In the genomic region with DNA sequence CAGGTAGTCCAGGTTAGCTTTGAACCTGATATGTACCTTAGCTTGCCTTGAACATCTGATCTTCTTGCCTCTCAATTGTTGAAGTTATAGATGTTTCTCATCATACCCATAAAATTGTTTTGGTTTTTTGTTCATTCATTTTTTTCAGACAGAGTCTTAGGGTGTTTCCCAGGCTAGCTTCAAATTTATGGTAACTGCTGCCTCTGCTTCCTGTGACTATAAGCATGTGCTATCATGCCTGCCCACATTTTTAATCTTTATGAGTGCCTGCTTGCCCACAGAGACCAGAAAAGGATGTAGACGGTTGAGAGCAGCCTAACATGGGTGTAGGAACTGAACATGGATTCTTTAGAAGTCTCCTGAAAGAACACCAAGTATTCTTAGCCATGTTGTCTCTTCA, we compare ENCODE assay signal across 28 mouse cellular contexts. TPM values are rescaled to one million over a fixed set of nuclear protein-coding genes. Genes with fewer than 3 reads are reported as not detected.
DNase-seq lines count a peak whose midpoint lies in the region; ATAC-seq and TF ChIP-seq lines count a peak whose summit lies in the region.
"Had no signal": no experiment of that assay in that cellular context is flagged by ENCODE, and none has a peak within 500 bp of the region (broad histone marks: within the 10 kb centered on the region; RNA-seq: fewer than 3 reads in every experiment).

No protein-coding gene starts in this region.

- H3K36me3 ChIP-seq in liver, embryonic 13.5 days = no peaks in the 10 kb centered on the region
- H3K36me3 ChIP-seq in MEL (ENCODE audit: control insufficient read depth in 1 of 2, insufficient read depth in 2 of 2, low read length in 2 of 2) = peaks cover 0 to 5% of the 10 kb centered on the region in 2 experiments; a peak in 2 of 4 replicates
- H3K36me3 ChIP-seq: forebrain, embryonic 10.5 days; heart, embryonic 12.5 days; heart, embryonic 15.5 days; hindbrain, embryonic 12.5 days; hindbrain, embryonic 15.5 days; intestine, embryonic 15.5 days had no signal

- no peak overlapping the region for H3K4me2 ChIP-seq in liver, embryonic 13.5 days
- H3K4me2 ChIP-seq: forebrain, embryonic 13.5 days; heart, embryonic 12.5 days; heart, embryonic 15.5 days; hindbrain, embryonic 12.5 days; hindbrain, embryonic 15.5 days; intestine, embryonic 15.5 days had no signal

- 0 out of 2 replicates have a peak overlapping the region, but pooled peaks have one; percentile 1 for H3K27ac ChIP-seq in liver, embryonic 13.5 days
- H3K27ac ChIP-seq in MEL (ENCODE audit: control insufficient read depth, low read depth, low read length) = peak overlapping the region; percentile 81
- H3K27ac ChIP-seq: forebrain, embryonic 10.5 days; forebrain, embryonic 13.5 days; heart, embryonic 15.5 days; hindbrain, embryonic 12.5 days; hindbrain, embryonic 15.5 days; intestine, embryonic 15.5 days had no signal

- no peak for TF ChIP-seq CTCF in MEL (IDR thresholded peaks at IDR 0.05 in 2 of 3, conservative IDR thresholded peaks at IDR 0.05 in 1 of 3; ENCODE audit: control insufficient read depth in 1 of 3, insufficient read depth in 1 of 3, low read depth in 2 of 3, low read length in 3 of 3, poor library complexity in 1 of 3, severe bottlenecking in 1 of 3)

- no peaks in the 10 kb centered on the region for H3K79me2 ChIP-seq in MEL (ENCODE audit: control insufficient read depth, insufficient read depth, low read length, poor library complexity)

- no peak for TF ChIP-seq RAD21 in MEL (IDR thresholded peaks at IDR 0.05; ENCODE audit: low read depth, low read length)

- DNase-seq in liver, embryonic 13.5 days = no peak
- DNase-seq in liver (no peak), MEL (ENCODE audit: low read depth, low spot score) (peak; percentile 86)
- no peak for DNase-seq in kidney, adult 11 months
- DNase-seq in embryo, embryonic 10.5 days (ENCODE audit: low spot score) = no peak
- DNase-seq: adrenal gland, adult 2 months; adrenal gland, postnatal 14 days; cerebellum, adult 11 months; cerebellum, adult 2 months; cerebellum, adult 9-11 months; cerebellum, postnatal 25 days; gastrocnemius, postnatal 10 days; gastrocnemius, postnatal 36 days; heart, adult 11 months; heart, postnatal 14 days; heart, postnatal 4 days had no signal

- 20% methylated on average over 1 of the region's 1 CpGs for WGBS in liver, embryonic 13.5 days (ENCODE audit: insufficient replicate concordance)

- H3K9me3 ChIP-seq in liver, embryonic 13.5 days (replicated peaks) = no peaks in the 10 kb centered on the region
- H3K9me3 ChIP-seq in MEL (replicated peaks; ENCODE audit: insufficient read depth, low read length) = no peaks in the 10 kb centered on the region
- H3K9me3 ChIP-seq: forebrain, embryonic 10.5 days; forebrain, embryonic 13.5 days; heart, embryonic 12.5 days; heart, embryonic 15.5 days; hindbrain, embryonic 12.5 days; hindbrain, embryonic 15.5 days; intestine, embryonic 15.5 days had no signal

- no peaks in the 10 kb centered on the region for H3K27me3 ChIP-seq in liver, embryonic 13.5 days
- no peaks in the 10 kb centered on the region for H3K27me3 ChIP-seq in MEL (ENCODE audit: control insufficient read depth in 1 of 2, insufficient read depth in 2 of 2, low read length in 2 of 2)
- H3K27me3 ChIP-seq: heart, embryonic 15.5 days; hindbrain, embryonic 12.5 days; hindbrain, embryonic 15.5 days; intestine, embryonic 15.5 days had no signal

- no peak overlapping the region for H3K9ac ChIP-seq in liver, embryonic 13.5 days
- H3K9ac ChIP-seq in MEL (ENCODE audit: control insufficient read depth, low read depth, low read length, poor library complexity, severe bottlenecking) = no peak overlapping the region
- H3K9ac ChIP-seq: forebrain, embryonic 13.5 days; heart, embryonic 12.5 days; heart, embryonic 15.5 days; hindbrain, embryonic 12.5 days; hindbrain, embryonic 15.5 days; intestine, embryonic 15.5 days had no signal

- ATAC-seq in liver, embryonic 13.5 days (ENCODE audit: low read depth) = no peak
- ATAC-seq in hematopoietic stem cell, adult 5-6 weeks (replicated peaks in 1 of 2; ENCODE audit: insufficient read depth in 1 of 2, low FRiP score in 2 of 2, low TSS enrichment in 1 of 2, low read depth in 1 of 2, poor library complexity in 2 of 2, severe bottlenecking in 2 of 2) = peak; percentile 17 to 58; a peak in 3 of 4 replicates
- ATAC-seq in megakaryocyte progenitor cell, adult 5-6 weeks (replicated peaks; ENCODE audit: poor library complexity) = peak; percentile 90
- ATAC-seq in granulocyte monocyte progenitor cell, adult 5-6 weeks (replicated peaks; ENCODE audit: poor library complexity, severe bottlenecking) = no peak
- ATAC-seq: forebrain, embryonic 13.5 days; forebrain, embryonic 16.5 days; intestine, embryonic 15.5 days had no signal

- peaks cover 5% of the 10 kb centered on the region; the same call in 1 of the 2 replicates for H3K4me1 ChIP-seq in liver, embryonic 13.5 days (replicated peaks)
- H3K4me1 ChIP-seq in MEL (ENCODE audit: control insufficient read depth in 1 of 2, insufficient read depth in 2 of 2, low read length in 2 of 2) = peaks cover 9 to 11% of the 10 kb centered on the region in 2 experiments
- H3K4me1 ChIP-seq: forebrain, embryonic 10.5 days; forebrain, embryonic 13.5 days; heart, embryonic 12.5 days; heart, embryonic 15.5 days; hindbrain, embryonic 12.5 days; hindbrain, embryonic 15.5 days; intestine, embryonic 15.5 days had no signal

- no peak overlapping the region for H3K4me3 ChIP-seq in liver, embryonic 13.5 days (replicated peaks)
- H3K4me3 ChIP-seq in MEL (ENCODE audit: control insufficient read depth in 1 of 2, insufficient read depth in 1 of 2, low read depth in 2 of 2, low read length in 2 of 2) = no peak overlapping the region
- H3K4me3 ChIP-seq: forebrain, embryonic 10.5 days; forebrain, embryonic 13.5 days; heart, embryonic 12.5 days; heart, embryonic 15.5 days; hindbrain, embryonic 12.5 days; hindbrain, embryonic 15.5 days; intestine, embryonic 15.5 days had no signal

- peak; percentile 91 to 95 for TF ChIP-seq EP300 in MEL (IDR thresholded peaks at IDR 0.05; ENCODE audit: low read depth in 1 of 2, low read length in 2 of 2)

- no peak for TF ChIP-seq POLR2A in MEL (IDR thresholded peaks at IDR 0.05; ENCODE audit: control insufficient read depth in 1 of 2, insufficient read depth in 1 of 2, low read depth in 1 of 2, low read length in 2 of 2, poor library complexity in 1 of 2)

TF ChIP-seq in MEL, 35 proteins besides CTCF, POLR2A, EP300 and RAD21 (continues in another document):
- TF ChIP-seq MAZ (IDR thresholded peaks at IDR 0.05; ENCODE audit: low read depth, low read length) = no peak
- peak; percentile 68; the same call in 1 of the 2 replicates for TF ChIP-seq RCOR1 (IDR thresholded peaks at IDR 0.05; ENCODE audit: low read depth, low read length)
- no peak for TF ChIP-seq POLR2AphosphoS2 (IDR thresholded peaks at IDR 0.05; ENCODE audit: low read length)
- TF ChIP-seq GABPA (IDR thresholded peaks at IDR 0.05; ENCODE audit: low read depth, low read length) = no peak
- TF ChIP-seq TAL1 (IDR thresholded peaks at IDR 0.05; ENCODE audit: low read length) = peak; percentile 63
- TF ChIP-seq SMC3 (IDR thresholded peaks at IDR 0.05; ENCODE audit: low read depth, low read length) = no peak
- TF ChIP-seq USF2 (IDR thresholded peaks at IDR 0.05; ENCODE audit: borderline replicate concordance in 1 of 2, insufficient read depth in 1 of 2, low read depth in 1 of 2, low read length in 2 of 2) = no peak
- TF ChIP-seq E2F4 (IDR thresholded peaks at IDR 0.05; ENCODE audit: borderline replicate concordance, low read depth, low read length) = no peak
- no peak for TF ChIP-seq MEF2A (IDR thresholded peaks at IDR 0.05; ENCODE audit: extremely low read depth, insufficient replicate concordance, low read depth, low read length, poor library complexity, severe bottlenecking)
- TF ChIP-seq NRF1 (IDR thresholded peaks at IDR 0.05; ENCODE audit: insufficient read depth, low read depth, low read length, poor library complexity, severe bottlenecking) = no peak
- TF ChIP-seq BHLHE40 (IDR thresholded peaks at IDR 0.05; ENCODE audit: borderline replicate concordance, low read depth, low read length) = peak; percentile 59; the same call in 1 of the 2 replicates
- TF ChIP-seq MYB (IDR thresholded peaks at IDR 0.05; ENCODE audit: low read depth, low read length) = peak; percentile 88

RNA-seq across cellular contexts. Expression of a gene that starts 14.5 kb away (rescaled TPM):
- polyA plus RNA-seq in liver, embryonic 13.5 days (2015; fragmentation: Nextera tagmentation; extraction: Ambion mirVana) = 21.8 and 23.2 TPM in 2 replicates
- total RNA-seq in MEL (2012; rRNA removed) = 41.5 and 41.9 TPM in 2 replicates
- 10 to 100 TPM in 1 of 2 experiments, not detected in 1; 39.3 TPM for polyA plus RNA-seq in MEL (2012; ENCODE audit: insufficient read depth in 1 of 2, insufficient read length in 2 of 2, low read depth in 1 of 2, low replicate concordance in 2 of 2, missing spikeins in 1 of 2)
- total RNA-seq in hematopoietic stem cell, adult 5-6 weeks (2017) = 54.3 and 62.0 TPM in 2 replicates
- 44.1 and 56.8 TPM in 2 replicates for total RNA-seq in megakaryocyte progenitor cell, adult 5-6 weeks (2015)
- total RNA-seq in megakaryocyte progenitor cell, adult 5-6 weeks (2017) = 45.8 and 48.8 TPM in 2 replicates
- total RNA-seq in granulocyte monocyte progenitor cell, adult 5-6 weeks (2014; fragmentation: Nextera tagmentation) = 31.3 and 68.7 TPM in 2 replicates
- total RNA-seq in granulocyte monocyte progenitor cell, adult 5-6 weeks (2017) = 42.4 and 52.4 TPM in 2 replicates

RNA-seq across cellular contexts. Expression of a gene that starts 19.3 kb away (rescaled TPM):
- polyA plus RNA-seq in liver, embryonic 13.5 days (2015; fragmentation: Nextera tagmentation; extraction: Ambion mirVana) = 0.82 and 0.88 TPM in 2 replicates
- total RNA-seq in MEL (2012; rRNA removed) = 0.23 and 0.39 TPM in 2 replicates
- not detected for polyA plus RNA-seq in MEL (2012; ENCODE audit: insufficient read depth in 1 of 2, insufficient read length in 2 of 2, low read depth in 1 of 2, low replicate concordance in 2 of 2, missing spikeins in 1 of 2)
- total RNA-seq in hematopoietic stem cell, adult 5-6 weeks (2017) = 1.4 and 1.5 TPM in 2 replicates
- total RNA-seq in megakaryocyte progenitor cell, adult 5-6 weeks (2015) = 0.57 TPM in 1 of 2 replicates, not detected in the other
- 0.37 TPM in 1 of 2 replicates, not detected in the other for total RNA-seq in megakaryocyte progenitor cell, adult 5-6 weeks (2017)
- total RNA-seq in granulocyte monocyte progenitor cell, adult 5-6 weeks (2014; fragmentation: Nextera tagmentation) = 0.71 TPM in 1 of 2 replicates, not detected in the other
- not detected in 2 replicates for total RNA-seq in granulocyte monocyte progenitor cell, adult 5-6 weeks (2017)
- total RNA-seq: ES-E14 had no signal

RNA-seq across cellular contexts. Expression of a gene that starts 52.5 kb away (rescaled TPM):
- polyA plus RNA-seq in liver, embryonic 13.5 days (2015; fragmentation: Nextera tagmentation; extraction: Ambion mirVana) = 27.6 and 31.4 TPM in 2 replicates
- 22.5 and 25.9 TPM in 2 replicates for total RNA-seq in MEL (2012; rRNA removed)
- 10 to 100 TPM in 1 of 2 experiments, 1 to 10 TPM in 1; 6.8 to 77.1 TPM for polyA plus RNA-seq in MEL (2012; ENCODE audit: insufficient read depth in 1 of 2, insufficient read length in 2 of 2, low read depth in 1 of 2, low replicate concordance in 2 of 2, missing spikeins in 1 of 2)
- 14.4 and 26.5 TPM in 2 replicates for total RNA-seq in hematopoietic stem cell, adult 5-6 weeks (2017)
- total RNA-seq in megakaryocyte progenitor cell, adult 5-6 weeks (2015) = 6.6 and 7.7 TPM in 2 replicates
- 12.5 and 16.4 TPM in 2 replicates for total RNA-seq in megakaryocyte progenitor cell, adult 5-6 weeks (2017)
- 6.3 and 8.3 TPM in 2 replicates for total RNA-seq in granulocyte monocyte progenitor cell, adult 5-6 weeks (2014; fragmentation: Nextera tagmentation)
- 9.8 and 12.5 TPM in 2 replicates for total RNA-seq in granulocyte monocyte progenitor cell, adult 5-6 weeks (2017)

Comparison
In these comparisons a context has a peak if more than half of its experiments do, and no peak if none do; other contexts are left out.
1. ATAC-seq: peak in hematopoietic stem cell, adult 5-6 weeks (2 of 2) and megakaryocyte progenitor cell, adult 5-6 weeks (single experiment); none in liver, embryonic 13.5 days (single experiment) and granulocyte monocyte progenitor cell, adult 5-6 weeks (single experiment).